Mouse (Mus musculus): Measurements from ENCODE around the gene Rpl37. TPM values are rescaled to one million over a fixed set of nuclear protein-coding genes. Genes with fewer than 3 reads are reported as not detected.
"Not testable (repeated sequence)": the region's sequence is repeated elsewhere in the genome, so short reads cannot be mapped to it uniquely, and the experiment has no call there.

Rpl37 gene
- polyA plus RNA-seq, 1 experiment from 2014 or later, result 540 TPM

- H3K9ac ChIP-seq, result no peak overlapping the region
- peaks cover 20% of the 10 kb centered on the region for H3K36me3 ChIP-seq
- 21% methylated on average over 5 of the region's 5 CpGs for WGBS (ENCODE audit: insufficient replicate concordance)
- H3K4me1 ChIP-seq, result peaks cover 60% of the 10 kb centered on the region
- H3K4me3 ChIP-seq, result no peak overlapping the region
- H3K9me3 ChIP-seq (replicated peaks), result no peaks in the 10 kb centered on the region
- no peak for ATAC-seq
- H3K4me2 ChIP-seq, result no peak overlapping the region
- peak overlapping the region; percentile 67 for H3K27ac ChIP-seq
- no peaks in the 10 kb centered on the region for H3K27me3 ChIP-seq (replicated peaks)
These were observed 11.9 kb downstream of the Rpl37 start for GRCm38 (mm10) chr15:5128176-5128940.

DNA sequence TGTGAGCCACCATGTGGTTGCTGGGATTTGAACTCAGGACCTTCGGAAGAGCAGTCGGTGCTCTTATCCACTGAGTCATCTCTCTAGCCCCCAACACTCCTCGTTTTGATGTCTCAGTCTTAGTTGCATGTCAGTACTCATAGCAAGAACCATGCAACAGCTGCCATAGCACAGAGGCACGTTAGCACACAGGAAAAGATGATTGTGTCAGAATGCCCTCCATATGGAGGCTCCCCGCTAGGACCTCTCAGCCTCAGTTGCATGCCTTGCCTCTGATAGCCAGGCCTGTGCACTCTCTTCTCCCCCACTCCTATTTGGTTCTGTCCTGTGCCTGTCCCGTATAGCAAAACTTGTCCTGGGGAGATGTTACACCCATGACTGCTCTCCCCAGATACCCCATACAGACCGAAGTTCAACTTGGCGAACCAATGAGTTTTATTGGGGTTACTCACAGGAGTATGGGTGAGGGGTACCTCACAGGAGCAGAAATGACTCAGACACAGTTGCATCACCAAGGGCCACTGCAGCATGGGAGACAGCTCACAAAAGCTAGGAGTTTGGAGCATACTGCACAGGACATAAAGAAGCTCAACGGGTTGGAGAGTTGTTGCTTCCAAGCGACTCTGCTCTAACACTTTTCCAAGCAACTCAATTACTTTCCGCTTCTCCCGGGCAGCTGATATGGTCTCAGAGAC lies 12.8 kb downstream of the Rpl37 start:
- 76% methylated on average over 12 of the region's 12 CpGs for WGBS (ENCODE audit: insufficient replicate concordance)
- peaks cover 68% of the 10 kb centered on the region for H3K4me1 ChIP-seq
- H3K9ac ChIP-seq, result no peak overlapping the region
- H3K4me3 ChIP-seq, result no peak overlapping the region
- H3K27me3 ChIP-seq (replicated peaks), result no peaks in the 10 kb centered on the region
- 0 out of 2 replicates have a peak overlapping the region, but pooled peaks have one; percentile 67 for H3K27ac ChIP-seq
- peaks cover 15% of the 10 kb centered on the region for H3K36me3 ChIP-seq
- no peak overlapping the region for H3K4me2 ChIP-seq
- no peak for ATAC-seq
- H3K9me3 ChIP-seq (replicated peaks), result no peaks in the 10 kb centered on the region

DNA sequence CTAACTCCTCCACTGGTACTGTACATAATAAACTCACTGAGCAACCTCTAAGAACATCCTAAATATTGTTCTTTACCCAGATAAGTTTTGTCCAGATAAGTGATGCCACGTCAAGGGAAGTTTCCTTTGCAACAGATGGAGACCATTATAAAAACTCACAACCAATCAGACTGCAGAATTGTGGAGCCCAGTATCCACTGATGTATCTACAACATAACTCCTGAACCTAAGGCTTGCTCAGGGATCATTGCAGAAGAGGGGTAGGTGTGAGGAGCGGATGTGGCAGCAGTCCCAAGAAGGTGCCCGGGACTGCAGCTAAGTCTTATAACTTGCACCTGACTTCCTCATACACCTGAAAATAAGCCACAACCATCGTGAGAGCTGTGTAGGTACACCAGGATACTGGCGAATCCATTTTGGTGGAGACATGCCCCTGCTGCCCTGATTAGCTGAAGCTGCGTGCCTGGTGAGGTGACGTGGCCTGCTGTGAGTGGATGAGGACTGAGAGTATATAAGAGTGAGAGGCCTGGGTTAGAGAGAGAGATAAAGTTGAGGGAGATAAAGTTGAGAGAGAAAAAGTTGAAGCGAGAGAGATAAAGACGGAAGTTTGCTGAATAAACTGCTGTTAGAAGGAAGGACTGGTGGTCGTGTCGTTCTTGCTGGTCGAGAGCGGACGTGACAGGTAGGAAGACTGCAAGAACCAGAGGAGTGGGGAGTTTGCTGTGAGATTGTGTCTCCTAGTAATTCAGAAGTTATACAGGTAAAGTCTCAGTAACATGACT lies 14.6 kb downstream of the Rpl37 start:
- Histone ChIP-seq H3K27ac (peak overlapping the region; percentile 77), H3K9ac (peak overlapping the region; percentile 44; the same call in 1 of the 2 replicates), H3K4me3 (peak overlapping the region; percentile 24), H3K4me2 (peak overlapping the region; percentile 54), H3K4me1 (peaks cover 82% of the 10 kb centered on the region)
- not testable (repeated sequence) for H3K36me3 ChIP-seq; H3K27me3 ChIP-seq (replicated peaks); H3K9me3 ChIP-seq (replicated peaks)
- WGBS (ENCODE audit: insufficient replicate concordance), result 33% methylated on average over 14 of the region's 14 CpGs
- ATAC-seq, result peak; percentile 63

DNA sequence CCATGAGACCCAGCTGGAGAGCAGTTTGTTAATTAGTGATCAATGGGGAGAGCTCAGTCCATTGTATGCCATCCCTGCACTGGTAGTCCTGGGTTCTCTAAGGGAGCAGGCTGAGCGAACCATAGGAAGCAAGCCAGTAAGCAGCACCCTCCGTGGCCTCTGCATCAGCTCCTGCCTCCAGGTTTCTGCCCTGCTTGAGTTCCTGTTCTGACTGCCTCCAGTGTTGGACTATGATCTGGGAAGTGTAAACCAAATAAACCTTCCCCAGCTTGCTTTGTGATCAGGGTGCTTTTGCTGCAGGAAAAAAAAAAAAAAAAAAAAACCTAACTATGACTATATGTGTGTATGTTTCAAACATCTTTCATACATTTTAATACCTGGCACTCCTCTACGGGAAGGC lies 16.9 kb downstream of the Rpl37 start:
- no peak overlapping the region for H3K4me2 ChIP-seq
- no peak overlapping the region for H3K4me3 ChIP-seq
- H3K9ac ChIP-seq, result no peak overlapping the region
- 75% methylated on average over 3 of the region's 3 CpGs for WGBS (ENCODE audit: insufficient replicate concordance)
- peak overlapping the region; percentile 48; the same call in 1 of the 2 replicates for H3K27ac ChIP-seq
- H3K27me3 ChIP-seq (replicated peaks), result no peaks in the 10 kb centered on the region
- H3K36me3 ChIP-seq, result no peaks in the 10 kb centered on the region
- ATAC-seq, result no peak
- peaks cover 76% of the 10 kb centered on the region for H3K4me1 ChIP-seq
- H3K9me3 ChIP-seq (replicated peaks), result no peaks in the 10 kb centered on the region

DNA sequence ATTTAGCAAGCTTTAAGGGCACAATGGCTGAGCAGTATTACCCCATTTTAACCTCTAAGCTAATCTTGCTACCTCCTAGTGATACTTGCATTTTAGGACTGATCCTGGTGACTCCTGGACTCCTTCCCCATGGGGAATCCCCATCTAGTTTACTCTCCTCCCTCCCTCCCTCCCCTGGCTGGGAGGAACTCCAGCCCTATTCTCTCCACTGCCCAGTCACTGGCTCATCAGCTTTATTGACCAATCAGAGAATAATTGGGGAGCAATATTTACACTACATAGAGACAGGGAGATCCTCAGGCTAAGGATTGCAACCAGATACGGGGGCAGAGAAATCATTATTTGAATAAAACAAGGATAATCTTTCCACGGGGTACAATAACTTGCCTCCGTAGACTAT lies 17.7 kb downstream of the Rpl37 start:
- H3K27ac ChIP-seq, result peak overlapping the region; percentile 30; the same call in 1 of the 2 replicates
- H3K27me3 ChIP-seq (replicated peaks), result no peaks in the 10 kb centered on the region
- H3K4me2 ChIP-seq, result no peak overlapping the region
- no peaks in the 10 kb centered on the region for H3K9me3 ChIP-seq (replicated peaks)
- no peak overlapping the region for H3K9ac ChIP-seq
- 75% methylated on average over 3 of the region's 3 CpGs for WGBS (ENCODE audit: insufficient replicate concordance)
- no peaks in the 10 kb centered on the region for H3K36me3 ChIP-seq
- no peak overlapping the region for H3K4me3 ChIP-seq
- H3K4me1 ChIP-seq, result peaks cover 74% of the 10 kb centered on the region
- ATAC-seq, result no peak

- no peak overlapping the region for H3K9ac ChIP-seq
- H3K4me3 ChIP-seq, result no peak overlapping the region
- H3K36me3 ChIP-seq, result no peaks in the 10 kb centered on the region
- 66% methylated on average over 8 of the region's 8 CpGs for WGBS (ENCODE audit: insufficient replicate concordance)
- no peaks in the 10 kb centered on the region for H3K9me3 ChIP-seq (replicated peaks)
- H3K27ac ChIP-seq, result peak overlapping the region; percentile 34; the same call in 1 of the 2 replicates
- H3K4me2 ChIP-seq, result no peak overlapping the region
- no peak for ATAC-seq
- H3K27me3 ChIP-seq (replicated peaks), result no peaks in the 10 kb centered on the region
- H3K4me1 ChIP-seq, result peaks cover 77% of the 10 kb centered on the region
These were observed 18.6 kb downstream of the Rpl37 start for GRCm38 (mm10) chr15:5134945-5135483.

GRCm38 (mm10) chr15:5138021-5138856 lies 21.8 kb downstream of the Rpl37 start:
- ATAC-seq, result peak; percentile 29; the same call in 1 of the 2 replicates
- Histone ChIP-seq H3K4me2 (peak overlapping the region; percentile 54), H3K36me3 (no peaks in the 10 kb centered on the region), H3K9me3 (replicated peaks) (no peaks in the 10 kb centered on the region), H3K4me3 (no peak overlapping the region), H3K27me3 (replicated peaks) (no peaks in the 10 kb centered on the region), H3K9ac (0 out of 2 replicates have a peak overlapping the region, but pooled peaks have one; percentile 35), H3K27ac (peak overlapping the region; percentile 89), H3K4me1 (peaks cover 78% of the 10 kb centered on the region)
- 37% methylated on average over 9 of the region's 9 CpGs for WGBS (ENCODE audit: insufficient replicate concordance)

DNA sequence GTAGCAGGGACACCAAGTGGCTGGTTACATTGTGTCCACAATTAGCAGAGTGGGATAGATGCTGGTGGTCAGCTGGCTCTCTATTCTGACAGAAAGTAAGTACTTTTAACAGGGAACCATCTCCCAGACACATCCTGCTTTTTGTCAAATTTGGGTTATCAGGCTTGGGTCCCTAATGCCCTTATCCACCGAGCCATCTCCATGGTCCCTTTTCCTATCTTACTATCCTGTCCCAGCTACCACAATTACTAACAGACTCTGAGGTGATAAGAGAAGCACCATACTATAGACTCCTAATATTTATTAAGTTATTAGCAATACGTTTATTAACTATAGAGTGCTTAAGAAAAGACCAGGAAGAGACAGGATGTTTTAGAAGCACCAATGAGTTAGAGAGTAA lies 22.9 kb downstream of the Rpl37 start:
- H3K4me2 ChIP-seq, result peak overlapping the region; percentile 58
- WGBS (ENCODE audit: insufficient replicate concordance), result 13% methylated on average over 2 of the region's 2 CpGs
- H3K36me3 ChIP-seq, result no peaks in the 10 kb centered on the region
- no peaks in the 10 kb centered on the region for H3K27me3 ChIP-seq (replicated peaks)
- ATAC-seq, result peak; percentile 13
- no peak overlapping the region for H3K4me3 ChIP-seq
- H3K4me1 ChIP-seq, result peaks cover 68% of the 10 kb centered on the region
- peak overlapping the region; percentile 97 for H3K27ac ChIP-seq
- peak overlapping the region; percentile 60 for H3K9ac ChIP-seq
- H3K9me3 ChIP-seq (replicated peaks), result no peaks in the 10 kb centered on the region

- H3K4me1 ChIP-seq, result peaks cover 64% of the 10 kb centered on the region
- no peaks in the 10 kb centered on the region for H3K36me3 ChIP-seq
- no peaks in the 10 kb centered on the region for H3K9me3 ChIP-seq (replicated peaks)
- 22% methylated on average over 7 of the region's 7 CpGs for WGBS (ENCODE audit: insufficient replicate concordance)
- H3K27me3 ChIP-seq (replicated peaks), result no peaks in the 10 kb centered on the region
- H3K27ac ChIP-seq, result peak overlapping the region; percentile 97
- ATAC-seq, result peak; percentile 88
- peak overlapping the region; percentile 18; the same call in 1 of the 2 replicates for H3K4me3 ChIP-seq
- H3K9ac ChIP-seq, result peak overlapping the region; percentile 60
- H3K4me2 ChIP-seq, result peak overlapping the region; percentile 58
These were observed 23.4 kb downstream of the Rpl37 start for GRCm38 (mm10) chr15:5139863-5140262.

- Histone ChIP-seq H3K27ac (peak overlapping the region; percentile 97), H3K9me3 (replicated peaks) (no peaks in the 10 kb centered on the region), H3K27me3 (replicated peaks) (no peaks in the 10 kb centered on the region), H3K36me3 (no peaks in the 10 kb centered on the region), H3K9ac (peak overlapping the region; percentile 28; the same call in 1 of the 2 replicates), H3K4me3 (peak overlapping the region; percentile 18; the same call in 1 of the 2 replicates), H3K4me1 (peaks cover 64% of the 10 kb centered on the region), H3K4me2 (peak overlapping the region; percentile 58)
- peak; percentile 78 for ATAC-seq
These were observed 23.9 kb downstream of the Rpl37 start for GRCm38 (mm10) chr15:5140357-5140756.

DNA sequence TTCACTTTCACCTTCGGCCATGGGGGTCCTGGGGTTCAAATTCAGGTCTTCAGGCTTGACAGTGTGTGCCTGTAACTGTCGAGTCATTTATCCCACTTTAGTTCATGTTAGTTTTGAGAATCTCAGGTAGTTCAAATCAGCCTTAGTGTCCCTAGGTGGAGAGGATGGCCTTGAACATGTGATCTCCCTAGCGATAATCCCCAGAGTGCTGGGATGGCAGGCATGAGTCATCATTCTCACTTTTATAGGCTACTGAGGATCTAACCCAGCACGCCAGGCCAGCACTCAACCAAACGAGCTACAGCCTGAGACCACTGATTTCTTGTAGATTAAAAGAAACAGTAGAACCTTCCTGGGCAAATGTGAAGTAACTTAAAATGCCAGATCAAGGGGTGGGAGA lies 25.6 kb downstream of the Rpl37 start:
- H3K27ac ChIP-seq, result peak overlapping the region; percentile 85
- H3K9ac ChIP-seq, result 0 out of 2 replicates have a peak overlapping the region, but pooled peaks have one; percentile 3
- peaks cover 75% of the 10 kb centered on the region for H3K4me1 ChIP-seq
- WGBS (ENCODE audit: insufficient replicate concordance), result 33% methylated on average over 5 of the region's 5 CpGs
- no peak for ATAC-seq
- H3K36me3 ChIP-seq, result peaks cover 11% of the 10 kb centered on the region; the same call in 1 of the 2 replicates
- no peaks in the 10 kb centered on the region for H3K9me3 ChIP-seq (replicated peaks)
- H3K4me3 ChIP-seq, result no peak overlapping the region
- no peaks in the 10 kb centered on the region for H3K27me3 ChIP-seq (replicated peaks)
- peak overlapping the region; percentile 14; the same call in 1 of the 2 replicates for H3K4me2 ChIP-seq
